Mouse (Mus musculus): ENCODE measurements around the gene Hmgb4.

Gene Hmgb4

DNA sequence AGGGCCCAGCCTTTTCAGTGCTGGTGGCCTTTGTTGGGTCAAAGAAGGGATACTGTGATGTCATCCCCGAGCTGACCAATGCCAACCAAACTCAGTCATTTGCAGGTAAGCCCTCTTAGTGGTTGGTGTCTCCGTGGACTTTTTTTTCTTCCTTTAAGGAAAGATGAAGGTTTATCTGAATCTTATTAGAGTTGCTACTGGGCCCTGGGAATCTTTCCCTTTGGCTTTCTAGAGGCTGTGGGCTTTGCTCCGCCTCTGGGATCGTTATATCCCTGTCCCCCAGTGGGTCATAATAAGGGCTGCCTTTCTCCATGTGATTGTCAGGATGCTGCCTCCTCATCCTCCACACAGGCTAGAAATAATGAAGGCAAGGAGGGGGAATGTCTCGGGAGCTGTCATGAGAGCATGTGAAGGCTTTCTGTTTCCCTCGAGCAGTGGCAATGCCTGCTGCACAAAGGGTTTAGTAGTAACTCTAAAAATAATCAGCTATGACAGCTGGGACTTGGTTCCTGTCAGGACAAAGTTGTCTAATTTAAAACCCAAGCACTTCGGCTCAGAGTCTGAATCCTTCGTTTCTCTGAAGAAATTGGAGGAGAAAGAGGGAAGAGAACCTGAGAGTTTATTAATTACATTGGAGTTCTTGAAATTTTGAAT is at the start of gene Hmgb4:
TSS of gene Hmgb4 (minus strand) at position 51 of the 654 bp plus-strand sequence.
- DNase-seq, result no peak

DNA sequence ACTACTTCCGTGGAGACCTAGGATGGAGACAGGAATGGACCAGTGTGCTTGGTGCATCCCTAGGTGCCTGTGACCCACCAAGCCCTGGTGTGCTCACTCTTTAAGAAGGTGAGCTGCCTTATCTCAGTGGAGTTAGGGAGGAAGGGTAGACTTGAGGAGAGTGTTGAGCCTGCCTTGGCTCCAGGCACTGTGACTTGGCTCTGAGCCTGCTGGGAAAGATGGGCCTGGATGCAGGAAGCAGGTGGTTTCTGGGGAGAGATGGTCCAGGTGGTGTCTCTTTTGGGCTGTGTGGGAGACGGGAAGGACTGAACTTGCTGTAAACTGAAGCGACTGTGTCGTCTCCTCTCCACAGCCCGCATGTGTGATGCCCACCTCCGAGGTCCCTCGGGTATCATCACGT is 45.3 kb upstream of the Hmgb4 start:
- no peak for DNase-seq

DNA sequence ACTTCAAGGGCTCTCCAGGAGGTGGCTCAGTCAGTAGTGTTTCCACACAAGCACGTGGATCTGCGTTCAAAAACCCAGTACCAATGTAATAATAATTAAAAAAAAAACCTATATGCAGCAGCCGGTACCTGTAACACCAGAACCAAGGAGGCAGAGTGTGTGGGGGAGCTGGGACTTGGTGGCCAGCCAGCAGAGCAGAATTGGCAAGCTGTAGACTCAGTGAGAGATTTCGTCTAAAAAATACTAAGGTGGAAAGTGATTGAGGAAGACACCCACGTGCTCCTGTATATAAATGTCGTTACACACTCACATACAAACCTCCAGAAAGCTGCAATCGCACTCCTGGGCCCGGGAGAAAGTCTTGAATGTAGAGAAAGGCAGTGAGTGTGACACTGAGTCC is 43.3 kb upstream of the Hmgb4 start:
- no peak for DNase-seq

DNA sequence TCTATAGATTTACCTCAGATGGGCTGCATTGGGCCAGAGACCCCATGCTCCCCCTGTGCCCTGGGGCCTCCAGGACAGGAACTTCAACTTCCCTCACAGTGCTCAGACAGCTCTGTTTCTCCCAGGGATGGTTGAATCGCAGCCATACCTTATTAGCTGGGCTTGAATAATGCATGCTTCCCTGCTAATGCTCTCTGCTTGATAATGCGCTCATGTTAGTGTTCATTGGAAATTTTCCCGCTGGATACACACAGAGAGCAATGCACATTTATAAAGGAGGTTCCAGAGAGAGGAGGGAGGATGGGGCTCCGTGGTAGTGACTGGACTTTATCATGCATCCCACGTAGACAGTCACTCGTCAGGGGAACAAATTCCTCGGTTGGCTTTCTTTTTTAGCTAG is 27.3 kb upstream of the Hmgb4 start:
- no peak for DNase-seq

DNA sequence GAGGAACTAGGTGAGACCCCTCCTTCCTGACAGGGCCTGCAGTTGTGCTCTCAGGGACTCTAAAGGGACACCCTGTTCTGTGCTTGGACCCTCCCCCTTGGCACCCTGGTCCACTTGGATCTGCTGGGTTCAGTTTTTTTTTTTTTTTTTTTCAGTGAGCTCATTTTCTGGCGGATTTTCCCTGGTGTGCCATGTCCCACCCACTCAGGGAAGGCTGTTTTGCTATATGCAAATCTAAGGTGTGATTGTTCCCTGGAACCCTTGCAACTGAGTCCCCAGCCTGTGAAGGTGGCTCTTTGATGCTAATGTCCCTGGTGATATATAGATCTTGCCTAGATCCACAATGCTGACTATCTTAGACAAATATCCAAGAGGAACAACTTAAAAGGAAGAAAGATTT is 24.3 kb upstream of the Hmgb4 start:
- no peak for DNase-seq

DNA sequence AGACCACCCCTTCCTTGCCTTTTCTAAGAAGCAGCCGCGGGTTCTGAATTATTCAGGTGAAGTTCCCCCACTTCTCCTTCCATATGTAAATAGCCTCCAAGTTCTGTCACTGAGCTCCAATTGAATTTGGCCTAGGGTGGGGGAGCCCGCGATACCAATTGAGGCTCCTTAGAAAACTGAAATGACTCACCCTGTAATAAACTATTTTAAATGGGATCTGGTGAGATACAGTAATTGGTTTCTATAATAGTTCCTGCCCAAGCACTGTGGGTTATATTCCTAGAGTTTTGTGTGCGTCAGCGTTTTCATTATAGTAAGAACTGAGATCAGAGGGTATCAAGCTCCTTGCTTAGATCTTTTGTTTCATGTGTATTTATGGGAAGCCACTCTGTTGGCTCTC is 14.8 kb upstream of the Hmgb4 start:
- no peak for DNase-seq

DNA sequence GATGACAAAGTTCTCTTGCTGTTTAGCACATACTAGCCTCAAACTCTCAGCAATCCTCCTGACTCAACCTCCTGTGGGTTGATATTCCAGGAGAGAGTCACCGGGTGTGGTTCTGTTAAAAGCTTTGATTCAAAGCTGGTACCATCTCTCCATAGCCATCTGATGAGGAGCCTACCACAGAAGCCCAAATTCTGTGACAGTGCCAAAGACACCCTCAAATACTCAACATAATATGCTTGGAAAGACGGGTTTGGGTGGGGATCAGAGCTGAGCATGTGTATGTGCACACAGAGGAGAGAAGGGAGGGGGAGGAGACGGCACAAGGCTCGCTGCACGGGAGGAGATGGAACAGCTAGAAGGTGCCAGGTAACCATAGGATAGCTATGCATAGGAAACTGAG is 14.4 kb upstream of the Hmgb4 start:
- DNase-seq, result no peak

DNA sequence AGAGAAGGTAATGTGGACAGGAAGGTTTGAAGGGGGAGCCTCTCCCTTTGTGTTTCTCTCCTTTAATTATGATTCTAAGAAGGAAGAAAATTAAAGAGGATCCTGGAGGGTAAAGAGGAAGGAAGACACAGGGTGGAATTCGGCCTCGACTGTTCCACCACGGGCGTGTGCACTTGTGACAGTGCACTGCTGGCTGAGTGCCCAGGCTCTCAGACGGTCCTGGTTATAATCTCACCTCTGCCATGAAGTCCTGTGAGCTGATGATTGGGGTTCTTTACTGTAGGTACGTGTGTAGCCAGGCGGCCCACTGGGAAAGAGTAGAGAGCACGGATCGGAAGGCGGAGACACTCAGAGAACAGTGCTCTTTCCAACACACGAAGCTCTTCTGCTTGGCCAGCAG is 12.4 kb upstream of the Hmgb4 start:
- DNase-seq, result no peak

DNA sequence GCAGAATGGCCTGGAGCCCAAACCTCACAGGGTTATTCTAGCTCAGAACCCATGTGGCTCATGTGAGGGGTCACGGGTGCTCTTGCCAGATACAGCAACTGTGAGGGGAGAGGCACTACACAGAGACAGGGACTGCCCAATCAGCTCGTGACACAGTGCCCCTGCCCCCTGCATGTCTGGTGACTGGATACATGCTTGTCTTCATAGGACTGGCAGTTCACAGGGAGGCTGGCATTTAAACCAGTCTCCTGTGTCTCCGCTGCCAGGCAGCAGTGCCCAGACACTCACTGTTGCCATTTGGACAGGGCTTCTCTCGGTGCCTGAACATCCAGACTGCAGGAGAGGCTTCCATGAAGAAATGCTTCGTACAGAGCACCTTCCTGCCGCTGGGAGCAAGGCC is 11.7 kb upstream of the Hmgb4 start:
- DNase-seq, result no peak

DNA sequence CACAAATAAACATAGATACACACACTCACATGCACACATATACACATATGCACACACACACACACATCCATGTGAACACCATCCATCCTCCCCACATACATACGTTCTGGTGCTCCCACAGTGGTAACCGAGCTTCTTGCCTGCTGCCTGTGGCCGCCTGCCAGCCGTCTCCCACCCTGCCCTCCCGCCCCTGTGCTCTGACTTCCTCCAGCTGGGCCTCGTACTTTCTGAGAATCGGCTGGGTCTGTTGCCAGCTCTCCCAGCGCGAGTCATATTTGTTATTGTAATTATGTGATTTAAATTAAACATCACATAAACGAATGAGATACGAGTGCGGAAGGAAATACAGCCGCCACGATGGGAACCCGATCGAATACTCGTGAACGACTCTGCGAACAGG is 10.2 kb upstream of the Hmgb4 start:
- DNase-seq, result peak; percentile 34

DNA sequence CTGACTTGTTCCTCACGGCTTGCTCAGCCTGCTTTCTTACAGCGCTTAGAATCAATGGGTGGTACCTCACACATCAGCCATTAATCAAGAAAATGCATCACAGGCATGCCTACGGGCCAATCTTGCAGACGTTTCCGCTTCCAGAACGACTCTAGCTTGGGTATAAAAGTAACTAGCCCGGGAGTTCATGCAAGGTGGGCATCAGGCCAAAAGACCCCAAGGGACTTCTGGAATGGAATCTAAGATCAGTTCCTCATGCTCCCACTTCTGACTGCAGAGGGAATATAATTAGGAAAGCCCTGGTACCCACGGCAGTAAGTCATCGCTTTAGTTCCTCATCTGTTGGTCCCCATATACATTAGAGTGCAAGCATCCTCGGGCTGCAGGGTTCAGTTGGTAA is 9.4 kb upstream of the Hmgb4 start:
- DNase-seq, result no peak

DNA sequence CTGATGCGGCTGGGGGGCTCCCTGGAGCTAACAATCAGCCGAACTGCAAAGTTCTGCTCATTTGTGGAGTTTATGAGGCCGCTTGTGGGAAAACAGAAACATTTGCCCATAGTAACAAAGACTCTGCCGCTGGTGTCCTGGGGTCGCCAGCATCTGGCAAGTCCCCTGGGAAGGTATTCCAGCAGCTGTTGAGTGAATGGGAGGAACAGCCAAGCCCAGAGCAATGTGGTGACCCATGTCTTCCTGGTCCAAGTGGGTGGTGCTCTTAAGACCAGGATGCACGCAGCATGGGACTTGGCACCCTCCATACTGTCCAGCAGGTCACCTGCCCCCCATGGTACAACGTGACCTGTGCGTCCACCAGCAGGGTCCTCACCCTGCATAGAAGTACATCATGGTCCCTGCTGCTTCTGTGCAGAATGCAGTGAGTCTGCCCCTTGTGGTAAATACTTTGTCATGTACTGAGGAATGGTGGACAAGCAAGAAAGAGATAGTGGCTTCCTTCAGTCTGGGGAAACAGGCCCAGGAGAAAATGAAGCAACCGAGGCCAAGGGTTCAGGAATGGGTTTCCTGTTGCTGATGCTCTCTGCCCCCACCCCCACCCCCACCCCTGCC is 8.6 kb upstream of the Hmgb4 start:
- no peak for DNase-seq

DNA sequence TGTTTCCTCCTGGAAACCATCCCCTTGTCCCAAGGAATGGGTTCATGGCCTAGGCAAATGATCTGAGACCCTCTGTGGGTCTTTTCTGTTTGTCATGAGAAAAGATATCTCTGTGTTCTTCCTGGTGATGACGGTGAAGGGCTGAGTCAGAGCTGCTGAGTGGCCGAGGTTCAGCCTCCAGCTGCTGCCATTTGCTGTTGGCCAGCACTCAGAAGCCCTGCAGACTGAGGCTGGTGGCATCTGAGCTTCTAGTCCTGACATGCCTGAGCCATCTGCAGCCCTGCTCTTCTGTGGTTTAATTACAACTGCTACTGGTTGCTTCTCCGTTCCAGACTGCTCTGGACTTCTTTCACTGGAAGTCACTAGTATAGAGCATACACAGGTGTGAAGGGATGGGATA is 4.6 kb upstream of the Hmgb4 start:
- peak; percentile 10 for DNase-seq

DNA sequence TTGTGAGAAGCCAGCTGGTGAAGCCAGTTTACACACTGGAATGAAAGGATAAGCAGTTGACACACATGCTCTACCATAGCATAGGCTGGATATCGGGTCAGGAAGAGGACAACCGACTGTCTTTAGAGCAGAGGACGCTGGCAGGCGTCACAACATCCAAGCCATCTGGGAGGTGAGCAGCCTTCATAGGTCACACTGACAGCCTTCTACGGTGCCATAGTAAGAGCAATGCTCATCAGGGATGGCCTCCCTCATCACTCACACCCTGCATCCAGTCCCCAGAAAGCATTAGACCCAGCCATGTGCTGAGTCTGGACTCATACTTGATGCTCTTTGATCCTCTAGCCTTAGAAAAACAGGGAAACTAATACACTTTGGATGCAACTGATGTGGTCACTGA is 3.7 kb upstream of the Hmgb4 start:
- DNase-seq, result no peak

DNA sequence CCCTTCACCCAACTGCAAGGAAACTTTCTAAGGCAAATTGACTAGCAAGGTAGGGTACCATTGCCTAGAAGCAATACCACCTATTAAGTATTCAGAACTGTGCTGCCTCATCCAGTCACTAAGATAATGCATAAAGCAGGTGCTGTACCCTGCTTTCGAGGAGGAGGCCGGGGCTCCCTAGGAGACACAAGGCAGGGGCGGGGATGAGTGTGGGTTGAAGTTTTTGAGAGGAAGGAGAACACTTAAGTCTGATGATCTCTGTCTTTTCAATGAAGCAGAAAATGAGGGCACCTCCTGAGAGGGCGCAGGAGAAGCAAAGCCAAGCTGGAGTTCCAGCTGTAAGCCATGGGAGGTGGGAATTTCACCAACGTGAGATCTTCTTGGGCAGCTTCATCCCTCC is 1.5 kb downstream of the Hmgb4 start:
- DNase-seq, result no peak

DNA sequence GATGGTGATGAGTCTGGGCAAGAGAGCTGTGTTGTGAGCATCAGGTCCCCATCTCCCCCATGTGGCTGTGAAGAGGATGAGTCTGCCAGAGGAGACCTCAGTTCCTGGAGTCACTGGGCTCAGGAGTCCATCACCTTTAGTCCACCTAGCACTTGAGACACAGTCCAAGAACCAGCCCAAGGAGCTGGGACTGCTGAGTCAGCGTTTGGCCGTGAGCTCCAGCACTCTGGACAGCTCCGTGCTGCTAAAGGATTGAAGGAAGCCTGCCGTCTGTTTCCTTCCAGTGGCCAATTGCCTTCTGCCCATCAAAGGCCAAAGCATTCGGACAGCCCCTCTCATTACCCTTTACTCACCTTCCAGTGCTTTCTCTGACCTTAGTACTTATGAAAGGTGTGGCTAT is 12.1 kb downstream of the Hmgb4 start:
- peak; percentile 56 for DNase-seq

DNA sequence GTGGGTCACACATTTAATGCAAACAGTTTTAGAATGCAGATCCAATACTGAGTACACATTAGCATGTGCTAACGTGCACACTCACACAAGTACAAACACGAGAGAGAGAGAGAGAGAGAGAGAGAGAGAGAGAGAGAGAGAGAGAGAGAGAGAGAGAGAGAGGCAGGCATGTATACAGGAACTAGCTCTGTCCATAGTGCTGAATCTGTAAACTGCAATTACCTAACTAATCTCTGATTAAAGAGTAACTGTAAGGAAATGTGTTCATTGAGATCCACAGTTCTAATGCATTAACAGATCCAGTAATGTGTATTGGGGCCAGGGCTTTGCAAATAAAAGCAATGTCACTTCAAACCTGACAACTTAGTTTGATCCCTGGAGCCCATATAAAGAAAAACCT is 15.6 kb downstream of the Hmgb4 start:
- no peak for DNase-seq

DNA sequence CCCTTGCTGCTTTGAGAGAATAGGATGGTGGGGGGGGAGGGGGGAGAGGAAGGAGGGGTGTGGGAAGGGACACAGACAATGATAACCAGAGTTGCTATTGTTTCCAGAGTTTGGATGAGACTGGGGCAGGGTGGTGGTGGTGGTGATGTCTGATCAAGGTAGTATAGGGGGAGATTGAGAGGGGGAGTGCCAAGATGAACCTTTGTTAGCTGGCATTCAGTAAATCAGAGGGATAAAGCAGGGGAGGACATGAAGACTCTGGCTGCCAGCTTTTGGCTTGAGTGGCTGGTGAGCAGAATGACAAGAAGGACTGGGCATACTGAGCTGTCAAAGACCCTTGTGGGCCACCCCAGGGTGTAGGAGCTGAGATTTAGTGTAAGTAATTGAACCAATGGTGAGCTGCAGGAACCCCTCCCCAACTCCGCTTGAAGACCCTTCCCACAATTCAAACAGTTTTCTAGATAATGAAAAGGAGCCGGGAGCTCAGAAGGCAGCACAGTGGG is 18.9 kb downstream of the Hmgb4 start:
- DNase-seq, result no peak

DNA sequence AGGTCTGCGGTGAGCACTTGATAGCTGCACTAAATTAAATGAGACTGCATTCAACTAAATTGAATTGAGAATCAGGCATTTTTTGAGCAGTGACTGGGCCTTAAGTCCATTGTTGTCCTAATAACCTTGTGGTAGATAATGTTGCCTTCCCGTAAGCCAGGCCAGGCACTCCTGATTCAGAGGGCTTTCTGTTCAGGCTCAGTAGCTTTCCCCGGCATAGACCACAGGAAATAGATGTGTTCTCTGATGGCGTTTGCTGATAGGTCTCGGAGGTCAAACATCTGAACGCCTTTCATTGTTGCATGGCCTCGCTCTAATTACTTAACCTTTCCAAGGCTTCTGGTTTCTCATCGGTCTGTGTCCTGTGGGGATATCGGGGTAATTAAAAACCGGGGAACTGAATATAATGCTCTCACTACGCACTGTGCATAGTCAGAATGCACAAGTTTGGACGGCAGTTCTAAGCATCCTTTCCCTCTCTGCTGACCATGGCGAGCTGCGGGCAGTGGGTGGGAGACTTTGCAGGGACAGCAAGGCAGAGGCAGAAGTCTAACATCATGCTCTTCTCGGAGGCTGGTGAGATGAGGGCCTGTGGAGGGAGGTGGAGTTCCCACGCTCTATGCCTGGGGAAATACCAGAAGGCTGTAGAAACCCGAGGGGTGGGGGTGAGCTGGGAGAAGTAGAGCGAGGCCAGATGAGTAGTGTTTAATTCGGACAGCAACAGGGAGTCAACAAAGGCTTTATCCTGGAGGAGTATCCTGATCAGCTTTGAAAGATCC is 19.5 kb downstream of the Hmgb4 start:
- no peak for DNase-seq

DNA sequence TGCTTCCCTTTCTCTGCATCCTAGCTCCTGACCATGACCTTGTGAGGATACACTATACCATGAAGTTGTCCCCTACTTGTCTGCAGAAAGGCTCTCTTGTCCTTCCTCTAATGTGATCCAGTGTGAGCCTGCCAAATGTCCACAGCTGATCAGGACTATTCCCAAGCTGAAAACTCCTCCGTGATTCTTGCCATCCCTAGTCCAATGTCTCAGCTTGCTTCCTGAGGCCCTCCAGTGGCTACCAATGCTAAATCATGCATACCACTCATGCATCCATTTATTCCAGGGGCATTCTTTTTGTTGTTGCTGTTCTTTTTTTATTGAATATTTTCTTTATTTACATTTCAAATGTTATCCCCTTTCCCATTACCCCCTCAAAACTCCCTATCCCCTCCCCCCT is 21.6 kb downstream of the Hmgb4 start:
- no peak for DNase-seq

DNA sequence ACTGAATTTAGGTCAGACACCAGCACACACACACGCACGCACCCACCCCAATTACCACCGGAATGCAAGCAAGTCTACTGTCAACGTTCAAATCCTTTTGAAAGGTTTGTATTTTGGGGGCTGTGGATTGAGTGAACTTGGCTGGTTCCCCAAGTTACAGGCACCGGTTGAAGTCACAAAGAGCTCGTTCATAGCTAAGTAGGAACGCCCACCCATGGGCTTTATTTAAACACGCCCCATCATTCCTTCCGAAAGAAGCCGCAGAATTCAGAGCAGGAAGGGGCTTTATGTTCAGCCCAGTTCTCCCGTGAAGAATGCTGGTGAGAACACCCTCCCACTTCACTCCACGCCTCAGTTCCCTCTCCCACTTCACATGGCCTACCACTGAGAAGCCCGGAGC is 27.3 kb downstream of the Hmgb4 start:
- no peak for DNase-seq

DNA sequence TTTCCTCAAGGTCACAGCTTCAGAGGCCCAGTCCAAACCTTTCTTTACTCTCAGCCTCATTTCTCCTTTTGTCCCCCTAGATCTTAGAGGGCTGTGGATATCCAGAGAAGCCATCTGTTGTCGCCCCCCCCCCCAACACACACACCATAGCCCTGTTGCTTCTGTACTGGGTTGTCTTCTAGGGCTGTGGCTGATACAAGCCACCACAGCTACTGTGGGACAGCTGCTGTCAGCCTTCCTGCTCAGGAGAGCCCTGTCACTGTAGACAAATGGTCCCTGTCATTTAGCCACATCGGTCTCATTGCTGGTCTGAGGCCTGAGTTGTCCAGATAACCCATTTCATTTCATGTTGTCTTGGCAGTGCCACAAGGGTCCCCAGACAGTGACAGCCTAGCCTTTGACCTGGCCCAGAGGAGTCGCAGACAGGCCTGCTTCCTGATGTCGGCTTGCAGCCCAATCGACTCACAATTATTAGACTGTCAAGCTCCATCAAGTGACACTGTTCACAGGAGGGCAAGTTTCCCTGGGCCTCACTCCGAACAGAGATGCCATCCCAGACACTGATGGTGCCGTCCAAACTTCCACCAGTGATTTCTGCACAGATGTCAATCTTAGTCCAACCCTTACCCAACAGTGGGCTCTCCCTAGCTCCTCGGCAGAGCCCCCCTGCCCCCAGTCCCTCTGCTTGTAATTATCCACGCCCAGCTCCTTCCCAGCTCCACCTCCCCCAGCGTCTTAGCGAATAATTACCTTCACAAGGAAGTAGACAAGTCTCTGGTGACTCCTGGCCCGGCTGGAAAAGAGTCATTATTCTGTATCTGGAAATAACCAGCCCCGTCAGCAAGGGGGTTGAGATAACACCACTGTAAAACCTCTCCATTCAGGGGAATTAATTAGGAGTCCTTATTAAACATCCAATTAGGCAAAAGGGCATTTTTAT is 33.1 kb downstream of the Hmgb4 start:
- no peak for DNase-seq

DNA sequence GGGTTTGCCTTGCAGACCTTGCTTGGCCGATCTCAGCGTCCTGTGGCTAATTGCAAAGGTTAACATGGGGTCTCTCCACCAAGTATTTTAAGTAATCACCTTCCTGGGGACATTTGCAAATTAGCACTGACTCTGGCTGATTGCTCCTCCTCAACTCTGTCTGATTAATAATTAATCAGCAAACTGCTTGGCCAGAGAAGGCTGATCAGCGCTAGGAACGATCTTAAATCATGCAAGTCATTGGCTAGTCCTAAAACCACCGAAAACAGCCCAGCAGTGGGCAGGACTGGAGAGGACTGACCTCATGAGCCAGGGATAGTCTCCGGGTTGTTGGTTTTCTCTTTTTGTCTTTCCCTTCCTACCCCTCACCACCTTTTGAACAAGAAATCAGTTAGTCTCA is 36.3 kb downstream of the Hmgb4 start:
- no peak for DNase-seq
